22 mouse cellular contexts compared by ENCODE assay signal in genomic region chr12:81689505-81690056, GRCm38 (mm10). TPM values are rescaled to one million over a fixed set of nuclear protein-coding genes. Genes with fewer than 3 reads are reported as not detected.
DNase-seq lines count a peak whose midpoint lies in the region; ATAC-seq lines count a peak whose summit lies in the region.
"Had no signal": no experiment of that assay in that cellular context is flagged by ENCODE, and none has a peak within 500 bp of the region (broad histone marks: within the 10 kb centered on the region; RNA-seq: fewer than 3 reads in every experiment).

No protein-coding gene starts in this region.

- peaks cover 14% of the 10 kb centered on the region; the same call in 1 of the 2 replicates for H3K4me1 ChIP-seq in heart, embryonic 12.5 days (replicated peaks)
- peaks cover 36% of the 10 kb centered on the region for H3K4me1 ChIP-seq in midbrain, embryonic 10.5 days
- H3K4me1 ChIP-seq in midbrain, embryonic 13.5 days (replicated peaks) = peaks cover 26% of the 10 kb centered on the region
- no peaks in the 10 kb centered on the region for H3K4me1 ChIP-seq in kidney, embryonic 16.5 days (ENCODE audit: insufficient read depth, low read length)

- H3K27me3 ChIP-seq in heart, embryonic 12.5 days (replicated peaks) = no peaks in the 10 kb centered on the region
- H3K27me3 ChIP-seq in midbrain, embryonic 10.5 days (ENCODE audit: low read depth, poor library complexity, severe bottlenecking) = peaks cover 9% of the 10 kb centered on the region
- no peaks in the 10 kb centered on the region for H3K27me3 ChIP-seq in midbrain, embryonic 13.5 days
- H3K27me3 ChIP-seq in kidney, embryonic 16.5 days (ENCODE audit: insufficient read depth, low read length) = no peaks in the 10 kb centered on the region
- H3K27me3 ChIP-seq: midbrain, embryonic 15.5 days had no signal

- peak; percentile 46; the same call in 1 of the 2 replicates for ATAC-seq in heart, embryonic 12.5 days (ENCODE audit: insufficient number of reproducible peaks, low FRiP score)
- ATAC-seq in midbrain, embryonic 13.5 days = no peak
- no peak for ATAC-seq in kidney, embryonic 16.5 days (ENCODE audit: low FRiP score, low TSS enrichment)
- ATAC-seq: hindbrain, postnatal 0 days; intestine, postnatal 0 days; midbrain, embryonic 15.5 days had no signal

- no peak overlapping the region for H3K9ac ChIP-seq in heart, embryonic 12.5 days
- H3K9ac ChIP-seq in midbrain, embryonic 13.5 days (replicated peaks) = no peak overlapping the region
- no peak overlapping the region for H3K9ac ChIP-seq in kidney, embryonic 16.5 days (replicated peaks; ENCODE audit: low read length)
- H3K9ac ChIP-seq: liver, embryonic 14.5 days; midbrain, embryonic 15.5 days had no signal

- no peaks in the 10 kb centered on the region for H3K9me3 ChIP-seq in heart, embryonic 12.5 days (replicated peaks)
- no peaks in the 10 kb centered on the region for H3K9me3 ChIP-seq in midbrain, embryonic 10.5 days (replicated peaks)
- H3K9me3 ChIP-seq in midbrain, embryonic 13.5 days = no peaks in the 10 kb centered on the region
- H3K9me3 ChIP-seq in kidney, embryonic 16.5 days (ENCODE audit: low read length) = no peaks in the 10 kb centered on the region
- H3K9me3 ChIP-seq: midbrain, embryonic 15.5 days had no signal

- no peak overlapping the region for H3K4me3 ChIP-seq in heart, embryonic 12.5 days
- H3K4me3 ChIP-seq in midbrain, embryonic 10.5 days = no peak overlapping the region
- H3K4me3 ChIP-seq in midbrain, embryonic 13.5 days (replicated peaks) = no peak overlapping the region
- no peak overlapping the region for H3K4me3 ChIP-seq in kidney, embryonic 16.5 days (ENCODE audit: low read length)
- H3K4me3 ChIP-seq: midbrain, embryonic 15.5 days; myocyte had no signal

- intact Hi-C loops in heart, postnatal 36 days (cut with DNase I) = no loop called here

- no peaks in the 10 kb centered on the region for H3K36me3 ChIP-seq in heart, embryonic 12.5 days
- no peaks in the 10 kb centered on the region for H3K36me3 ChIP-seq in midbrain, embryonic 10.5 days
- H3K36me3 ChIP-seq in midbrain, embryonic 13.5 days = no peaks in the 10 kb centered on the region
- no peaks in the 10 kb centered on the region for H3K36me3 ChIP-seq in kidney, embryonic 16.5 days (ENCODE audit: insufficient read depth, low read length)
- H3K36me3 ChIP-seq: midbrain, embryonic 15.5 days had no signal

- H3K27ac ChIP-seq in heart, embryonic 12.5 days (ENCODE audit: poor library complexity, severe bottlenecking) = peak overlapping the region; percentile 29
- H3K27ac ChIP-seq in midbrain, embryonic 10.5 days (replicated peaks) = peak overlapping the region; percentile 25; the same call in 1 of the 2 replicates
- H3K27ac ChIP-seq in midbrain, embryonic 13.5 days = no peak overlapping the region
- H3K27ac ChIP-seq in kidney, embryonic 16.5 days (ENCODE audit: low read length) = no peak overlapping the region
- H3K27ac ChIP-seq: hindbrain, postnatal 0 days; liver, embryonic 14.5 days; midbrain, embryonic 15.5 days had no signal

- peak; percentile 21 for DNase-seq in embryo, embryonic 10 days (ENCODE audit: low spot score)
- DNase-seq in embryo, embryonic 11 days = no peak
- DNase-seq in heart, postnatal 36 days = no peak
- no peak for DNase-seq in midbrain, embryonic 10.5 days (ENCODE audit: low spot score)
- DNase-seq in retina, embryonic 14.5 days (ENCODE audit: low spot score) = peak; percentile 67
- DNase-seq: adrenal gland, postnatal 25 days; cerebellum, adult 18-20 months; cerebellum, postnatal 36 days; gastrocnemius, postnatal 14 days; kidney, postnatal 10 days; right cerebral cortex, postnatal 14 days; thymus, adult 2 months had no signal

- H3K4me2 ChIP-seq in heart, embryonic 12.5 days = no peak overlapping the region
- H3K4me2 ChIP-seq in midbrain, embryonic 13.5 days (replicated peaks) = no peak overlapping the region
- no peak overlapping the region for H3K4me2 ChIP-seq in kidney, embryonic 16.5 days (replicated peaks; ENCODE audit: low read depth, low read length)
- H3K4me2 ChIP-seq: midbrain, embryonic 15.5 days had no signal

- 22% methylated on average over 4 of the region's 4 CpGs for WGBS in heart, embryonic 12.5 days
- WGBS in midbrain, embryonic 10.5 days = 43% methylated on average over 4 of the region's 4 CpGs
- 50% methylated on average over 4 of the region's 4 CpGs for WGBS in midbrain, embryonic 13.5 days
- 36% methylated on average over 4 of the region's 4 CpGs for WGBS in kidney, embryonic 16.5 days

RNA-seq across cellular contexts. Expression of gene Ttc9, which starts 58.5 kb away (rescaled TPM):
- polyA plus RNA-seq in heart, embryonic 12.5 days (2016; fragmentation: Nextera tagmentation; extraction: Ambion mirVana) = 3.8 and 4.0 TPM in 2 replicates
- total RNA-seq in heart, postnatal 36 days (2021) = 1 to 10 TPM; 2.3 to 2.5 TPM
- polyA plus RNA-seq in midbrain, embryonic 10.5 days (2016; fragmentation: Nextera tagmentation; extraction: Ambion mirVana) = 2.0 and 2.6 TPM in 2 replicates
- polyA plus RNA-seq in midbrain, embryonic 13.5 days (2015; fragmentation: Nextera tagmentation; extraction: Ambion mirVana) = 6.5 and 6.9 TPM in 2 replicates
- polyA plus RNA-seq in kidney, embryonic 16.5 days (2015; fragmentation: Nextera tagmentation; extraction: Ambion mirVana) = 1.0 and 1.8 TPM in 2 replicates
- total RNA-seq: hematopoietic stem cell, adult 5-6 weeks; MEL had no signal

Comparison
In these comparisons a context has a peak if more than half of its experiments do, and no peak if none do; other contexts are left out.
1. DNase-seq: peak in embryo, embryonic 10 days (single experiment) and retina, embryonic 14.5 days (single experiment); none in embryo, embryonic 11 days (single experiment), heart, postnatal 36 days (0 of 2) and midbrain, embryonic 10.5 days (single experiment).
2. H3K27ac ChIP-seq: peak in heart, embryonic 12.5 days (single experiment) and midbrain, embryonic 10.5 days (single experiment); none in midbrain, embryonic 13.5 days (single experiment) and kidney, embryonic 16.5 days (single experiment).